Mouse (Mus musculus): ENCODE measurements around the gene Spata4.

DNA sequence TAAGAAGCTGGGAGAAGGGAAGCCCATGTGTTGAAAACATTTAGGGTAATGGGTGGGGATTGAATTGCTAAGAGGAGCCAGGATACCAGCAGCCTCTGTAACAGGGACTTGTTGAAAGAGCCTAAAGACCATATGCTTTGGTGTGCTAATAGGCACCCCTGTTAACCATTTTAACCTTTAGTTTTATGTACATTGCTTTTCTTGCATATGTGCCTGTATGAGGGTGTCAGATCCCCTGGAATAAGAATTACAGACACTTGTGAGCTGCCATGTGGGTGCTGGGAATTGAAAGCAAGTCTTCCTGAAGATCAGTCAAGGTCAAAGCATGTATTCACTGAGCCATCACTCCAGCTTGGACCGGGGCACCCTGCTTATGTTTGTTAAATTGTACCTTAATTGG lies 35.4 kb upstream of the Spata4 start:
- TF ChIP-seq CTCF (conservative IDR thresholded peaks at IDR 0.05; ENCODE audit: low read length) (no peak), POU5F1 (IDR thresholded peaks at IDR 0.05; ENCODE audit: borderline replicate concordance, low read length) (no peak)

All from E14TG2a.4 (cell line).